Mouse (Mus musculus) embryonic facial prominence, embryonic 13.5 days (tissue): Measurements from ENCODE around the gene Zfp46. TPM values are rescaled to one million over a fixed set of nuclear protein-coding genes. Genes with fewer than 3 reads are reported as not detected.

ENCODE experiments used
- ATAC-seq: fragments of 200-750 bp; cut with Nextera tagmentation; 2 replicates; pipeline ENCODE4 v1.8.0; 2017; ENCODE audit warnings: low read depth; ENCODE audit not compliant: insufficient number of reproducible peaks, insufficient read depth, low FRiP score, low TSS enrichment
- H3K27ac ChIP-seq: fragments of 300-500 bp; sonication (generic); 2 replicates; pipeline ENCODE4 v1.5.1; 2015; ENCODE audit warnings: moderate library complexity, mild to moderate bottlenecking, inconsistent platforms
- H3K27me3 ChIP-seq: fragments of 300-500 bp; sonication (generic); 2 replicates; pipeline ENCODE4 v1.6.1; 2015; ENCODE audit warnings: mild to moderate bottlenecking, inconsistent platforms
- H3K36me3 ChIP-seq: fragments of 300-500 bp; sonication (generic); 2 replicates; pipeline ENCODE4 v1.6.1; 2015; ENCODE audit warnings: mild to moderate bottlenecking, inconsistent platforms
- H3K4me1 ChIP-seq: fragments of 300-500 bp; sonication (generic); 2 replicates; pipeline ENCODE4 v1.6.1; 2015; ENCODE audit warnings: inconsistent platforms
- H3K4me2 ChIP-seq: fragments of 300-500 bp; sonication (generic); 2 replicates; pipeline ENCODE4 v1.6.1; 2015; ENCODE audit warnings: moderate library complexity, mild to moderate bottlenecking, inconsistent platforms
- H3K4me3 ChIP-seq: fragments of 300-500 bp; sonication (generic); 2 replicates; pipeline ENCODE4 v1.5.1; 2015; ENCODE audit warnings: mild to moderate bottlenecking, inconsistent platforms
- H3K9ac ChIP-seq: fragments of 300-500 bp; sonication (generic); 2 replicates; pipeline ENCODE4 v1.6.1; 2015; ENCODE audit warnings: mild to moderate bottlenecking, inconsistent platforms
- H3K9me3 ChIP-seq: fragments of 300-500 bp; sonication (generic); 2 replicates; pipeline ENCODE4 v1.6.1; 2016; ENCODE audit warnings: inconsistent platforms
- WGBS: fragments of 180-500 bp; shearing (Covaris S2); methylation state at CpG from one replicate; pipeline ENCODE4 v1.1.7; 2015; ENCODE audit warnings: mixed read lengths; 5-methylcytosine and 5-hydroxymethylcytosine counted together
- polyA plus RNA-seq: library from polyadenylated mRNA; unstranded; fragments of >200 nt; fragmentation: Nextera tagmentation; extraction: Ambion mirVana; gene quantifications from 2 replicates; pipeline ENCODE4 v1.2.1, GENCODE M21; 2015

The Zfp46 gene
- polyA plus RNA-seq, 1 experiment from 2014 or later: 25.2 TPM

- Histone ChIP-seq H3K36me3 (peaks cover 78% of the 10 kb centered on the region), H3K27me3 (peaks cover 21% of the 10 kb centered on the region), H3K4me2 (no peak overlapping the region), H3K9ac (peak overlapping the region; percentile 8; the same call in 1 of the 2 replicates), H3K4me3 (no peak overlapping the region), H3K27ac (no peak overlapping the region), H3K9me3 (no peaks in the 10 kb centered on the region), H3K4me1 (peaks cover 13% of the 10 kb centered on the region)
- ATAC-seq: no peak
- 68% methylated on average over 39 of the region's 39 CpGs for WGBS
Observed at GRCm38 (mm10) chr4:136290781-136291595, 6.5 kb downstream of the Zfp46 start.

GRCm38 (mm10) chr4:136291692-136292091 is 7.2 kb downstream of the Zfp46 start:
- ATAC-seq: no peak
- Histone ChIP-seq H3K4me1 (peaks cover 8% of the 10 kb centered on the region), H3K9ac (no peak overlapping the region), H3K27me3 (peaks cover 21% of the 10 kb centered on the region), H3K4me2 (no peak overlapping the region), H3K4me3 (no peak overlapping the region), H3K27ac (no peak overlapping the region), H3K9me3 (no peaks in the 10 kb centered on the region), H3K36me3 (peaks cover 81% of the 10 kb centered on the region)
- WGBS: 90% methylated on average over 6 of the region's 6 CpGs

GRCm38 (mm10) chr4:136295941-136296340 is 11.5 kb downstream of the Zfp46 start:
- 66% methylated on average over 7 of the region's 7 CpGs for WGBS
- no peak for ATAC-seq
- Histone ChIP-seq H3K36me3 (peaks cover 42% of the 10 kb centered on the region), H3K4me1 (no peaks in the 10 kb centered on the region), H3K9me3 (0 out of 2 replicates have a peak, but pooled peaks cover 2% of the 10 kb centered on the region), H3K4me3 (no peak overlapping the region), H3K9ac (no peak overlapping the region), H3K27me3 (no peaks in the 10 kb centered on the region), H3K4me2 (no peak overlapping the region), H3K27ac (no peak overlapping the region)

- Histone ChIP-seq H3K27ac (no peak overlapping the region), H3K4me1 (no peaks in the 10 kb centered on the region), H3K9ac (no peak overlapping the region), H3K36me3 (no peaks in the 10 kb centered on the region), H3K9me3 (0 out of 2 replicates have a peak, but pooled peaks cover 2% of the 10 kb centered on the region), H3K4me3 (no peak overlapping the region), H3K4me2 (no peak overlapping the region), H3K27me3 (no peaks in the 10 kb centered on the region)
- no peak for ATAC-seq
- WGBS: 81% methylated on average over 4 of the region's 4 CpGs
Observed at GRCm38 (mm10) chr4:136302462-136302861, 18.0 kb downstream of the Zfp46 start.

- no peak overlapping the region for H3K9ac ChIP-seq
- H3K27ac ChIP-seq: no peak overlapping the region
- no peak for ATAC-seq
Observed at GRCm38 (mm10) chr4:136304181-136304580, 19.7 kb downstream of the Zfp46 start.

GRCm38 (mm10) chr4:136308355-136308754 is 23.9 kb downstream of the Zfp46 start:
- no peak for ATAC-seq
- Histone ChIP-seq H3K36me3 (no peaks in the 10 kb centered on the region), H3K4me1 (peaks cover 18% of the 10 kb centered on the region), H3K4me3 (no peak overlapping the region), H3K4me2 (no peak overlapping the region), H3K9ac (no peak overlapping the region), H3K27ac (no peak overlapping the region), H3K27me3 (no peaks in the 10 kb centered on the region), H3K9me3 (no peaks in the 10 kb centered on the region)
- WGBS: 56% methylated on average over 2 of the region's 2 CpGs

More at GRCm38 (mm10) chr4:136304181-136304580, 19.7 kb downstream of the Zfp46 start:
- Histone ChIP-seq H3K36me3 (no peaks in the 10 kb centered on the region), H3K4me1 (peaks cover 2% of the 10 kb centered on the region; the same call in 1 of the 2 replicates), H3K4me2 (no peak overlapping the region), H3K27me3 (no peaks in the 10 kb centered on the region), H3K9me3 (0 out of 2 replicates have a peak, but pooled peaks cover 2% of the 10 kb centered on the region), H3K4me3 (no peak overlapping the region)
- 48% methylated on average over 2 of the region's 2 CpGs for WGBS

GRCm38 (mm10) chr4:136309780-136310179 is 25.3 kb downstream of the Zfp46 start:
- WGBS: 1% methylated on average over 11 of the region's 11 CpGs
- no peaks in the 10 kb centered on the region for H3K27me3 ChIP-seq
- peak overlapping the region; percentile 94 for H3K27ac ChIP-seq
- peak overlapping the region; percentile 75 for H3K4me2 ChIP-seq
- peaks cover 30% of the 10 kb centered on the region for H3K4me1 ChIP-seq
- H3K9ac ChIP-seq: peak overlapping the region; percentile 100
- no peaks in the 10 kb centered on the region for H3K9me3 ChIP-seq
- no peaks in the 10 kb centered on the region for H3K36me3 ChIP-seq
- no peak for ATAC-seq
- H3K4me3 ChIP-seq: peak overlapping the region; percentile 100

GRCm38 (mm10) chr4:136310229-136311041 is 26.0 kb downstream of the Zfp46 start, which contains the start of gene Hnrnpr:
Gene Hnrnpr, plus strand, starts transcription at chr4:136310942.
- Histone ChIP-seq H3K27me3 (no peaks in the 10 kb centered on the region), H3K9ac (peak within 1 kb of the TSS; percentile 100), H3K4me2 (peak within 1 kb of the TSS; percentile 75), H3K27ac (peak within 1 kb of the TSS; percentile 98), H3K4me1 (peaks cover 34% of the 10 kb centered on the region), H3K36me3 (no peaks in the 10 kb centered on the region), H3K9me3 (no peaks in the 10 kb centered on the region), H3K4me3 (peak within 1 kb of the TSS; percentile 100)
- peak; percentile 98 for ATAC-seq
- WGBS: under 1% methylated on average over 55 of the region's 65 CpGs

GRCm38 (mm10) chr4:136311042-136311999 is 26.8 kb downstream of the Zfp46 start:
- Histone ChIP-seq H3K27me3 (no peaks in the 10 kb centered on the region), H3K27ac (peak overlapping the region; percentile 98), H3K9ac (peak overlapping the region; percentile 100), H3K9me3 (no peaks in the 10 kb centered on the region), H3K4me2 (peak overlapping the region; percentile 65), H3K36me3 (peaks cover 1% of the 10 kb centered on the region), H3K4me1 (peaks cover 34% of the 10 kb centered on the region), H3K4me3 (peak overlapping the region; percentile 100)
- ATAC-seq: peak; percentile 17; the same call in 1 of the 2 replicates
- 1% methylated on average over 65 of the region's 81 CpGs for WGBS

GRCm38 (mm10) chr4:136312616-136313015 is 28.1 kb downstream of the Zfp46 start:
- 20% methylated on average over 4 of the region's 4 CpGs for WGBS
- no peaks in the 10 kb centered on the region for H3K27me3 ChIP-seq
- H3K4me3 ChIP-seq: peak overlapping the region; percentile 100
- peaks cover 11% of the 10 kb centered on the region for H3K36me3 ChIP-seq
- no peaks in the 10 kb centered on the region for H3K9me3 ChIP-seq
- ATAC-seq: no peak
- peak overlapping the region; percentile 65 for H3K4me2 ChIP-seq
- peak overlapping the region; percentile 100 for H3K9ac ChIP-seq
- peaks cover 34% of the 10 kb centered on the region for H3K4me1 ChIP-seq
- no peak overlapping the region for H3K27ac ChIP-seq
